Mouse (Mus musculus) megakaryocyte, embryonic 14.5 days (primary cell): ENCODE data around the gene Anks3.

Experiments used
- FLI1 ChIP-seq: IDR thresholded peaks from 2 replicates; pipeline ENCODE4 v1.6.1; 2012; ENCODE audit warnings: low read length, inconsistent platforms, mixed read lengths
- GATA1 ChIP-seq: IDR thresholded peaks from 3 replicates; pipeline ENCODE4 v1.6.1; 2012; ENCODE audit warnings: mixed read lengths, low read length, inconsistent platforms, borderline replicate concordance

DNA sequence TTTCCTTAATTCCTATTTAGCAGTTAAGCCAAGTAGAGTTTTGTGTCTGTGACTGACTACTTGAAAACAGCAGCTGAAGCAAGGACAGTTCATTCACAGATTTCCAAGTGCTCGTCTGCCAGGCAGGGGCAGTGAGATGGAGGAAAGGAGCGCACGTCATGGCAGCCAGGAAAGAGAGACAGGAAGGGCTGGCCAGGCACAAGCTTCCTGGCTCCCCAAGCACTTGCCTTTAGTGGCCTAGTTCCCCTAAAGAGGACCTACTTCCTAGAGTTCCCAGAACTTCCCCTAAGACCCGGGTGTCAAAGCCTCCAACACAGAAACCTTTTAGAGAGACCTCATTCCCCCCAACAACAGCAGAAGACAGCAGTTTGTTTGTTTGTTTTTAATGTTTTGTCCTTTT lies 43.4 kb downstream of the Anks3 start:
- TF ChIP-seq GATA1 (no peak), FLI1 (no peak)
